Mouse (Mus musculus): ENCODE measurements around the gene Dnah9. TPM values are rescaled to one million over a fixed set of nuclear protein-coding genes. Genes with fewer than 3 reads are reported as not detected.

Gene Dnah9
- under 1 TPM in 1 of 2 experiments, not detected in 1; 0.04 TPM for polyA plus RNA-seq (2017; shearing (Covaris generic))

GRCm38 (mm10) chr11:66167801-66168651 lies at the start of gene Dnah9:
Gene Dnah9, minus strand, starts transcription at chr11:66168551.

GRCm38 (mm10) chr11:65806909-65807504 lies 361.3 kb downstream of the Dnah9 start, which contains the start of gene Zkscan6:
Gene Zkscan6, plus strand, starts transcription at chr11:65807175.

GRCm38 (mm10) chr11:65788154-65788553 lies 380.2 kb downstream of the Dnah9 start, which contains the start of gene Map2k4:
Gene Map2k4, minus strand, starts transcription at chr11:65788297.

